Mouse (Mus musculus) erythroblast, embryonic 14.5 days (primary cell): Measurements from ENCODE around the gene C130032M10Rik.
"Not testable (repeated sequence)": the region's sequence is repeated elsewhere in the genome, so short reads cannot be mapped to it uniquely, and the experiment has no call there.

Source experiments
- GATA1 ChIP-seq: IDR thresholded peaks from 2 replicates; pipeline ENCODE4 v1.6.1; 2012; ENCODE audit warnings: low read length, inconsistent platforms, mixed read lengths
- TAL1 ChIP-seq: IDR thresholded peaks from 3 replicates; pipeline ENCODE4 v1.6.1; 2012; ENCODE audit warnings: low read length, inconsistent platforms, mixed read lengths

DNA sequence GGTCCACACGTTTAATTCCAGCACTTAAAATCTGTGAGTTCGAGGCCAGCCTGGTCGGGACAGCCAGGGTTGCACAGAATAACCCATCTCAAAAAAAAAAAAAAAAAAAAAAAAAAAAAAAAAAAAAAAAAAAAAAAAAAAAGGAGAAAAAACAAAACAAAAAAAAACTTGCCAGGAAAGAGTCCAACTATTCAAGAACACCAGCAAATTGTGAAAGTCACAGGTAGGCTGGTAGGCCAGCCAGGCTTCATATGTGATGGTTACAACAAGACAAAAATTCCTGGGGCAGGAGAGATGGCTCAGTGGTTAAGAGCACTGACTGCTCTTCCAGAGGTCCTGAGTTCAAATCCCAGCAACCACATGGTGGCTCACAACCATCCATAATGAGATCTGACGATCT lies 5.0 kb downstream of the C130032M10Rik start:
- not testable (repeated sequence) for TF ChIP-seq GATA1, TAL1
